Mouse (Mus musculus): Measurements from ENCODE around the gene Alk. TPM values are rescaled to one million over a fixed set of nuclear protein-coding genes. Genes with fewer than 3 reads are reported as not detected.

Gene Alk
- polyA plus RNA-seq, 1 experiment, result not detected

DNA sequence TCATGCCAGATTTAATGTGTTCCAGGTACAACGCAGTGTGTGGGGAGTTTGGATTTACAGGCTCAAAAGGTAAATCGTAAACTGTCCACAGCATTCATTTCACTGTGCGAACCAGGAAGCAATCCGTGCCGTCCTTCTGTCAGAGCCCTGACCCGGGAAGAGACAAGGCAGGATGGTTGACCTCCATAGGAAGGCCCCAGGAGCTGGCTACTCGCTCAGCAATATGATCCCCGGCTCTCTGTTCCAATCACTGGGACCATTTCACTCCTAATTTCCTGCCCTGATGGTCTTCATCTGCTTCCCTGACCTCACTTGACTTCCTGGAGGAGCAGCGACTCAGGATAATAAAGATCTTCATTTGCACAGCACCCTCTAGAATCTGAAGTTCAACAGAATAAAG lies 591.7 kb downstream of the Alk start:
- TF ChIP-seq GATA1 (IDR thresholded peaks at IDR 0.05; ENCODE audit: low read length), result no peak

GRCm38 (mm10) chr17:72009836-72010235 lies 594.6 kb downstream of the Alk start:
- no peak for TF ChIP-seq GATA1 (IDR thresholded peaks at IDR 0.05; ENCODE audit: low read length)

- no peak for TF ChIP-seq GATA1 (IDR thresholded peaks at IDR 0.05; ENCODE audit: low read length)
Measured at GRCm38 (mm10) chr17:72008389-72008788, 596.0 kb downstream of the Alk start.

DNA sequence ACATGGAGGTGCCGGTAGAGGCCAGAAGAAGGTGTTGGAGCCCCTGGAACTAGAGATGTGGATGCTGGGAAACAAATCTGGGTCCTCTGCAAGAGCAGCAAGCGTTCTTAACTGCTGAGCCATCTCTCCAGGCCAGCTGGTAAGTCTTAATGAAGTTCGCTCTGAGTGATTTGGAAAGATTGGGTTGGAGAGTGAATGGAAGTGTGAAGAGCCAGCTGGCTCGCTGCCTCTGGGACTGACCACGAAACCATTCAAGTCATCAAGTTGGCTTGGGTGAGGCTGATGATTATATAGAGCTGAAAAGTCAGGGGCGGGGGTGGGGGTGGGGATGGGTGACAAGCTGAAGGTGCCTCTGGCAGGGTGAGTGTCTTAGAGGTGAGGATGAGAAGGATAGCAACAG lies 599.1 kb downstream of the Alk start:
- TF ChIP-seq GATA1 (IDR thresholded peaks at IDR 0.05; ENCODE audit: low read length), result no peak

DNA sequence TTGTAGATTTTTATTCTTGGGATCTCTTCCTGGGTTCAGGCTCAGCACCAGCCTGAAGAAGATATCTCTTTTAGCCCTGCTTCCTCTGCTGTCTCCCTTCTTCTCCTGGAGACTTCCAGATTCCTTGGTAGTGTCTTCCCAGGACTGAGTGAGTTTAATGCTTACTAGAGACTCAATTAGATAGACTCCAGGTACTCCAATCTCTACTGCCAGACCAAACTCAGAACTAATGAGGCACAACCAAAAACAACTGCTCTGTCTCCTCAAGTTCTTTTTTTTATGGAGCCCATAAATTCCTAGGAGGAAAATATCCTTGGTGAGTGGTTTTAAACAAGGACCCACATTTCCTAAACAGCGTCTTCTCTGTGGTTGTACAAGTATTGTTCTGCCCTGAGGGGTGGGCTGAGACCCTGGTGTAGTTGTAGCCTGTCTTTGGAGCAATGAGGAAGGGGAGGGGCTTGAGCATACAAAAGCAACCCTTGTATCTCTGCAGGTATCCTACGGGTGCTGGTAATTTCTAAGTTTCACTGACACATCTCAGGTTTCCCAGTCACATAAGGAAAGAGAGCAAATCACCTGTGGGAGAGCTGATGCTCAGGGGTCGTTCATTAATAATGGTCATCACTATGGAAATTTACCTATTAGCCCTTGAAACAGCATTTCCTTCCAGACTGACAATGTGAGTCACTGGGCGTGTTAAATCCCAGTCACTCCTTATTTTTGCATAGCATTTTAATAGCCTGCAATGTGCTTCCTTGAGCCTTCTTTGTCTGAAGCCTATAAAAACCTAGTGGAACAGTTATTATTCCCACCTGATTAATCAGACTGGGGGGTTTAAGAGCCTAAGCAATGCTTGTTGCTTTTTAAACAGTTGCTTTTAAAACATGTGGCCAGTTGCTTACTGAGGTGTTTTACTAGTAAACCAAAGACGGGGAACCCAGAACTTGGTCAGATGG lies 604.6 kb downstream of the Alk start:
- TF ChIP-seq GATA1 (IDR thresholded peaks at IDR 0.05; ENCODE audit: low read length), result no peak

DNA sequence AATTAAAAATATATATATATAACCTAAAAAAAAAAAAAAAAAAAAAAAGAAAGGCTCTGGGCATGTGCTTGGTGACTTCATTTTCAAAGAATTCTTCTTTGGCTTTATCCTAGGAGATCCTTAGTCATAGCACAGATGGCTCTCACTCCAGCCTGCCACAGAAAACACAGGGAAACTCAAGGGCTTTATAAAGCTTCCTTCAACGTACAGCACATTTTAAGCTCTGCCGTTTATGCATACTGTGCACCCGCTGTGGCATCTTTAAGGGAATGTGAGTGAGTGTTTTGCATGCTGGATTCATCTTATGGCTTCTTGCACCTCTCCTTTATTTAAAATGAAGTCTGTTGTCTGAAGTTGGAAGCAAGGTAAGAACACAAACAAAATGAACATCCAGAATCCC lies 606.7 kb downstream of the Alk start:
- TF ChIP-seq GATA1 (IDR thresholded peaks at IDR 0.05; ENCODE audit: low read length), result no peak

DNA sequence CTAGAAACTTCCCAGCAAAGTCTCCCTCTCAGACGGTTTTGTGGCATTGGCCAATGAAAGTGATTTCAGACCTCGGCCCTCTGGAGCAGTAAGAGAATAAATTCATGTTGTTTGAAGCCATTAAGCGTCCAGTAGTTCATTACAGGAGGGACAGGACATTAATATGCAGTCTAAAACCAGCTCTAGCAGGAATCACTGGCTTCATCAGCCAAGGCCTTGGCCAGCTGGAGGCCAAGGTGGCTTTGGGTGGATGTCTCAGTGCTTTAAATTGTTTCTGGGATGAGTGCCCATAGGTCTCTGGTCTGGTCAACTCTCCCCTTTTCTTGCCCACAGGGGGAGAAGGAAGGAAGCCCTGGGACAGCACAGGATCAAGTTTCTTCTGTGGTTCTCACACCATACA lies 608.9 kb downstream of the Alk start:
- no peak for TF ChIP-seq GATA1 (IDR thresholded peaks at IDR 0.05; ENCODE audit: low read length)

DNA sequence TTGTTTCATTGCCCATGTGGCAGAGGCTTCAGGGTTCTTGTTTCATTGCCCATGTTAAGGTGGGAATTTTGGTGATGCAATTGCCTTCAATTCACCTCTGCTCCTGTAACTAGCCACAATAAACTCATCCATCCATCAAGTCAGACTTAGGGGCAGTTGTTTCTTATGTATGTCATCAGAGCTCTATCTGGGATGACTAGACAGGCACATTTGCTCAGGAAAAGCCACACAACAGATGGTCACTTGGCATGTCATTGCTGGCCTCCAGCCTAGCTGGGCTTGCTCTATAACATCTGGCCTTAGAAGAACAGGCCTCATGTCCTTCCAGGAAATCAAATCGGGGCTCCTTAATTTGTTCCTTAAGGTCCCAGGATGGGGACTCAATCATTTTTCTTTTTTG lies 610.3 kb downstream of the Alk start:
- TF ChIP-seq GATA1 (IDR thresholded peaks at IDR 0.05; ENCODE audit: low read length), result no peak

- no peak for TF ChIP-seq GATA1 (IDR thresholded peaks at IDR 0.05; ENCODE audit: low read length)
Measured at GRCm38 (mm10) chr17:71993011-71993410, 611.4 kb downstream of the Alk start.

DNA sequence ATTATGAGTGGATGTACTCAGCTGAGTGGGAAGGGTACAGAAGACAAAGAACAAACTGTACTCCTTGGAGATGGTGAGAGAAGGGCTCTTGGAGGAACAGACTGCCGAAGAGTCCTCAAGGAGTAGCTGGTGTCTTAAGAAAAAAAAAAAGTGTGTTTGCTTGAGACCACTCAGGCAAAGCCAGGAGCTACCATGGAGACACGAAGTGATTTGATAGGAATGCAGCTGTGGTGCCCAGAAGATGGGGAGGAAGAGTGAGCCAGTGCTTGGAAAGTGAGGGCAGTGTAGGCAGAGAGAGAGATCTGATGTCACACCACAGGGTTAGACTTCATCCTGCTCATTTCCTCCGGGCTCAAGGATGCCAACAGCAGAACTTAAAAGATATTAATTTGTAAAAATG lies 613.2 kb downstream of the Alk start:
- TF ChIP-seq GATA1 (IDR thresholded peaks at IDR 0.05; ENCODE audit: low read length), result no peak

GRCm38 (mm10) chr17:71990176-71990720 lies 614.2 kb downstream of the Alk start:
- TF ChIP-seq GATA1 (IDR thresholded peaks at IDR 0.05; ENCODE audit: low read length), result no peak

DNA sequence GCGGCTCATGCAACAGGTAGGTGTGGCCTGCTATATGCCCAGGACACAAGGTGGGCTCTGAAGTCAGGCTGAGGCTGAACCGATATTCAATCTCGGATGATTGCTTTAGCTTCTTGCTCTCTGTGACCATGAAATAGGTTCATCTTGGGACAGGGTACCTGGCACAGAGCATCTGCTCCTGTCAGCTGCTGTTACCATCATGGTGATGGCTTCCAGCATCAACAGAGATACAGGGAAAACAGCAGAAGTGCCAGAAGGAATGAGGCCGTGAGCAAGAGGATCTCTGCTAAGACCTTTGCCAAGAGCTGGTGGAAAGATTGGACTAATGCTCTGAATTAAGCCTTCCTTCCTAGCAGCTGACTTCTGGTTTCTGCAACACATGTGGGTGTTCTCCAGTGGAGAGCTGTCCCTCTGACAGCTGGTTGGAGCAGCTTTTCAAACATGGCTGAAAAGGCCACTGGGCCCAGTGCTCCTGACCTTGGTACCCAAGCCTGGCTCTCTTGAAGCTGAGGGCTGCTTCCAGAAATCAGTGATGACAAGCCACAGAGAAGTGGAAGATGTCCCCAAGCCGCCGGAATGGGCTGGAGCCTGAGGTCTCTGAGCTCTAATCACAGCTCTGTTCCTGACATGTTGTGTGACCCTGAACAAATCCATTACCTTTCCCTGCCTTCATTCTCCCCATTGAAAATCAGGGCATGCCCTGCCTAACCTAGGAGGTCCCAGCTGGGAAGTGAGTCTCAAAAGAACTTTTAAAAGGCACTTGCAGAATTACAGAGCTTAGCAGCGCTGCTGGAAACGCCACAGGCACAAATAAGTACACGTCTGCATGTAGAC lies 615.5 kb downstream of the Alk start:
- TF ChIP-seq GATA1 (IDR thresholded peaks at IDR 0.05; ENCODE audit: low read length), result no peak

- no peak for TF ChIP-seq GATA1 (IDR thresholded peaks at IDR 0.05; ENCODE audit: low read length)
Measured at GRCm38 (mm10) chr17:71986998-71987397, 617.4 kb downstream of the Alk start.

GRCm38 (mm10) chr17:71986456-71986855 lies 618.0 kb downstream of the Alk start:
- no peak for TF ChIP-seq GATA1 (IDR thresholded peaks at IDR 0.05; ENCODE audit: low read length)

GRCm38 (mm10) chr17:71981177-71981576 lies 623.2 kb downstream of the Alk start:
- TF ChIP-seq GATA1 (IDR thresholded peaks at IDR 0.05; ENCODE audit: low read length), result no peak

- TF ChIP-seq GATA1 (IDR thresholded peaks at IDR 0.05; ENCODE audit: low read length), result no peak
Measured at GRCm38 (mm10) chr17:71980518-71981145, 623.8 kb downstream of the Alk start.

Data from G1E-ER4 (cell line).